Mouse (Mus musculus): ENCODE data around the gene Gm9945. TPM values are rescaled to one million over a fixed set of nuclear protein-coding genes. Genes with fewer than 3 reads are reported as not detected.

The Gm9945 gene
- total RNA-seq, 1 experiment from 2014 or later = not detected

GRCm38 (mm10) chr11:53457372-53457954, 22.5 kb upstream of the Gm9945 start:
- ATAC-seq (ENCODE audit: extremely low read depth, insufficient number of reproducible peaks, low FRiP score, poor library complexity, severe bottlenecking) = no peak

GRCm38 (mm10) chr11:53458996-53459395, 21.0 kb upstream of the Gm9945 start:
- no peak for ATAC-seq (ENCODE audit: extremely low read depth, insufficient number of reproducible peaks, low FRiP score, poor library complexity, severe bottlenecking)

GRCm38 (mm10) chr11:53460192-53460591, 19.8 kb upstream of the Gm9945 start:
- no peak for ATAC-seq (ENCODE audit: extremely low read depth, insufficient number of reproducible peaks, low FRiP score, poor library complexity, severe bottlenecking)

DNA sequence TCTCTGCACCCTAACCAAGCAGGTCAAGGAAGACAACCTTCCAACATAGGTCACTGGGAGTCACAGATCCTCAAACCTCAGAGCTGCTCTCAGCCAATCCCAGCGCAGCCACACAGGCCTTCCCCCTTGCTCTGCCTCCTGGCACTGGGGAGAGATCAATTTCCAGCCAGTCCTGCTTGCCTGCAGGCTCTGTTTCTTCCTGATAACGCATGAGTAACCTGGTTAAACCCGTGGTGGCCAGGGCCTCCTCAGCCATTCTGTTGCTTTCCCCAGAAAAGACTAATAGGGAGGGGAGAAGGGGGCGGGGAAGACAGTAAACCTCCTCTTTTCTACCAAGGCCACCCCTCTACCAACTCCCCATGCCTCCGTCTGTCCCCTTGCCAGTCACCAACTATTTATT, 18.2 kb upstream of the Gm9945 start:
- no peak for ATAC-seq (ENCODE audit: extremely low read depth, insufficient number of reproducible peaks, low FRiP score, poor library complexity, severe bottlenecking)

DNA sequence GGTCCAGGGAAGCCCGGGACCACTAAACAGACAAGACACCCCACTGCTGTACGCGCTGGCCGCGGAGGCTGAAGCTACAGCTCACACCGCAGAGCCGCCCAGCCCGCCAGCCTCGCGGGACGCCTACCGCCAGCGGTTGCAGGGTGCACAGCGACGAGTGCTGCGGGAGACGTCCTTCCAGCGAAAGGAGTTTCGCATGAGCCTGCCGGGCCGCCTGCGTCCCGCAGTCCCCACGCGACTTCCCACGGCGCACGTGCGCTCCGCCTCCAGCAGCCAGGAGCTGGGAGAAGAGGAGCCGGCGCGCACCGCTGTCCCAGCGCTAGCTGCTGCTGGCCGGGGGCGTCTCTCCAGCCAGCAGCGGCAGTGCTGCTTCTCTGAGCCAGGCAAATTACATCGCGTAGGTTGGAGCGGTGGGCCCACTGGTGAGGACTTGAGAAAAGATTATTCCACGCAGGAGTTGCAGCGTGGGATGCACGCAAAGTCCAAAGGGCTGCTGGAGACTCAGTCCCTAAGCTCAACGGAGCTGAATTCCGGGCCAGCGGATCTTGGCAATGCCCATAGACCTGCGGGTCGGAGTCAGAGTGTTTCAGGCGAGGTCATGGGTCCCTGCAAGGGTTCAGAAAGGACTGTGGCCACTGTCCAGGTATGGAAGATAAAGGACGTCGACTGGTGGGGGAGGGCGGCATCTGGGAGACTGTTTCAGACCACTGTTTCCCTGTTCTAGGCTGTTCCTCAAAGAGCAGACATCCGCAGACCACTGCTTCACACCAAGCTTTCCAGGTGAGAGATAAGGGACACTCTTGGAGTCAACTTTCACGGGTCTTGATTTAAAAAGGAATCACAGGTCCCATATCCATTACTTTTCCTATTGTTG, 16.2 kb upstream of the Gm9945 start:
- no peak for ATAC-seq (ENCODE audit: extremely low read depth, insufficient number of reproducible peaks, low FRiP score, poor library complexity, severe bottlenecking)

DNA sequence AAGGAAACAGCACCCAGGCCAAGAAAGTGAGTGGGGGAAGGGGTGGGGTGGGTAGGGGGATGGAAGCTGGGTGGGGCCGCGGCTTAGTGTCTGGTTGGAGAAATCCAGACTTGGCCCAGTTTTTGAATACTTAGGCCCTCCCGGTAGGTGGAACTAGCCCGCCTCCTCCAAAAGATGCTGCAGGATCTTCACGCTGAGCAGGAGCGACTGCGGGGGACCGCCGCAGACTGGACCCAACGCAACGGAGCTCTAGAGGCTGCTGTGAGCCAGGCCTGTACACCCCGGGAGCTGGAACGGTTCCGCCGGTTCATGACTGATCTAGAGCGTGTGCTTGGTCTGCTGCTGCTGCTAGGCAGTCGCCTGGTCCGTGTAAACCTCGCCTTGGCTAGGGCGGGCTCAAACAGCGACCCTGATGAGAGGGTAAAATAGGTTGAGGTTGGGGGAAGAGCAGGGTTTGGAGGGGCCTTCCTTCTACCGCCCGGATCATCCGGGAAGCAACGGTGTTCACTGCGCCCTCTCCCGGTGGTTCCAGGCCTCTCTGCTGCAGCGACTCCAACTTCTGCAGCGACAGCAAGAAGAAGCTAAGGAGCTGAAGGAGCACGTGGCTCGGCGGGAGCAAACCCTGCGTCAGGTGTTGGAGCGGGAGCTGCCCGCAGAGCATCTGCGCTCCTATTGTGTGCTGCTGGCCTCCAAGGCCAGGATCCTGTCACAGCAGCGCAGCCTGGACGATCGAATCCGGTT, 13.6 kb upstream of the Gm9945 start:
- no peak for ATAC-seq (ENCODE audit: extremely low read depth, insufficient number of reproducible peaks, low FRiP score, poor library complexity, severe bottlenecking)

- ATAC-seq (ENCODE audit: extremely low read depth, insufficient number of reproducible peaks, low FRiP score, poor library complexity, severe bottlenecking) = no peak
Observed at GRCm38 (mm10) chr11:53469294-53469967, 10.5 kb upstream of the Gm9945 start.

DNA sequence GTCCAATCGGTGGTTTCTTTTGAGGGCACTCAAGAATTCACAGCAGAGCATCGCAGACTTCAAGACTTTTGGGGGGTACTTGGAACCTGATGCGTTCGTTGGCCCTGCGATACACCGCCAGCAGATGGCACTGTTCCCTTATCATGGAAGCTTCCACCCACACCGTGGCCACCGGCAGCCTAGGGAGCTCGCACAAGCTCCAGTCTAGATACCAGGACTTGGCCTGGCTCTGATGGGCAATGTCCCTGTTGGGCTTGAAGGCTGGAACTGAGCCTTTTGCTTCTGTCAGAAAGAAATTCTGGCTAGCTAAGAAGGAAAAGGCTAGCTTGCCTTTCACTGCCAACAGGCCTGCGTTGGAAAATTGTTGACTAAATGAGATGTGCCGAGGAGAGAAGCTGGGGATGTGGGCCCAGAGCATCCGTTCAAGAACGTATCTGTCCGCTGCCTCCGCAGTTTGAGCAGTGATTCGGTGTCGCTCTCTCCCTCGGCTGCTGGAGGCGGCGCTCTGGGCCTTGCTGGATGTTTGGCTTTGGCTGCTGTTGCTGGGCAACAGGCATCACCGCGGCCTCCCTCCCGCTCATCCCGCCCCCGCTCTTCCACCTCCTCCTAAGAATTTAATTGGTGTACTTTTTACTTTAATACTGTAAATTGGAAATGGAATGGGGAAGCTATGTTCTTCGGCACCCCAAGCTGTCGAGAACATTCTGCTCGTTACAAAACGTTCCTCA, 9.8 kb upstream of the Gm9945 start, which contains the start of gene Gm9837:
TSS of gene Gm9837 (minus strand) at position 512 of the 728 bp plus-strand sequence.
- ATAC-seq (ENCODE audit: extremely low read depth, insufficient number of reproducible peaks, low FRiP score, poor library complexity, severe bottlenecking) = peak; percentile 62; the same call in 1 of the 2 replicates

GRCm38 (mm10) chr11:53472709-53473108, 7.3 kb upstream of the Gm9945 start:
- ATAC-seq (ENCODE audit: extremely low read depth, insufficient number of reproducible peaks, low FRiP score, poor library complexity, severe bottlenecking) = no peak

DNA sequence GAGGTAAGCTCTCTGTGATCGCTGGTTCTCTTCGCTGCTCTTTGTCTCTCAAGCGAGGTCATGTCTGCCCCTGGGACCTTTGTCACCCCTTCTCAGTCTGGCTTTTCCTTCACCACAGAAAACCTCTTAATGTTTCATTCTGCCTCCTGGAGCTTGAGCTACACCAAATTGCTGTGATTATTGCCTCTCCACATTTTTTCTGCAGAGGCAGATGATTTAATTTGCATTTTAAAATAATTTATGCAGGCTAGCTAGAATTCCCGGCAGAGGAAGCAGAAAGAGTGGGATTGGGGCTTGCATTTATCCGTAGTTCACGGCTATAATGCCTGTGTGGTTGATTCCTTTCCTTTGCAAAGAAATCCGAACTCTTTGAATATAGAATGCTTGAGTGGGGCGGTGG, 4.3 kb upstream of the Gm9945 start:
- ATAC-seq (ENCODE audit: extremely low read depth, insufficient number of reproducible peaks, low FRiP score, poor library complexity, severe bottlenecking) = no peak

DNA sequence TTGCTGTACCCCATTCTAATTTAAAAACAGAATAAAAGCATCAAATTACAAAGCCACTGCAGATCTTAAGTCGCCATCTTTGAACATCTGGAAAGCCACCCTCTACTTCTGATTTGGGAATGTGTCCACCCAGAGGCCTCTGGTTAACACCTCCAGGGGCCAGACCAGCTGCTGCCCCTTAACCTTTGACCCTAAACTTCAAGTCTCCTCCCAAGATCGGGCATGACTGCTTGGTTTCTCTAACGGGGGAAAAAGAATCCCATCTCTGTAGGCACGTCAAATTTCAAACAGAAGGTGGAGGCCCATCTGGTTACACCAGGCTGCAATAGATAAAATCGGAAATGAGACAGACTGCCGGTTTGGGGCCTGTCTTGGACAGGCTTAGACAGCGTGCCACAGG, 2.1 kb upstream of the Gm9945 start:
- no peak for ATAC-seq (ENCODE audit: extremely low read depth, insufficient number of reproducible peaks, low FRiP score, poor library complexity, severe bottlenecking)

DNA sequence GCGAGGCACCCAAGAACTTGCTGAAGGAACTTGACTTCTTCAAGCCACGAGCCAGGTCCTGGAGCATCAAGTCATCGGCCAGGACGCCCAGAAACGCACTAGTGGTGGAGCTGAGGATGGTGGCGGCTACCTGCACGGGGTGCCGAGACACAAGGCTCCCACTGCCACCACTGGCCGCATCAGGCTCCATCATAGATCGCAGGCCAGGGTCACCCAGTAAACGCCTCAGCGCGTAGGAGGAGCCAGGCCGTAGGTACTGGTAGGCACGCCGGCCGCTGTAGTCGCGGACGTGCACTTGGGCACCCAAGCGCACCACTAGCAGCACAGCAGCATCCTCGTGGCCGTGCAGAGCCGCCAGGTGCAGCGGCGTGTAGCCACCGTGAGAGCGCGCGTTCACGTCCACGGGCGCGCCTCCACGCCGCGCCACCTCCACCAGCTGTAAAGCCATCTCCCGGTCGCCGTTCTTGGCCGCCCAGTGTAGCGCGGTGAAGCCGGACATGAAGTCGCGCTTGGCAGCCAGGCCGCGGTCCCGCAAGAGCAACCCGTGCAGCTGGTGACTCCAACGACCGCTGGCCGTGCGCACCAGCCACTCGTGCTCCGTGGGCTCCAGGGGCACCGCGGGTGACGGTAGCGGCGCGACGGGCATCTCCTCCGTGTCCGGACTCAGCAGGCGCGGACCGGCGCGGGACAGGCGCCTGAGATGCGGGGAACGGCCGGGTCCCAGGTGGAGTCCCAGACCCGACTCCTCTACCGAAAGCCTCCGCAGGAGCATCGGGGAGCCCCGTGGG, 1.4 kb upstream of the Gm9945 start:
- no peak for ATAC-seq (ENCODE audit: extremely low read depth, insufficient number of reproducible peaks, low FRiP score, poor library complexity, severe bottlenecking)

GRCm38 (mm10) chr11:53479171-53479782, 689 bp upstream of the Gm9945 start:
- ATAC-seq (ENCODE audit: extremely low read depth, insufficient number of reproducible peaks, low FRiP score, poor library complexity, severe bottlenecking) = no peak

- ATAC-seq (ENCODE audit: extremely low read depth, insufficient number of reproducible peaks, low FRiP score, poor library complexity, severe bottlenecking) = no peak
Observed at GRCm38 (mm10) chr11:53481088-53481730, 1.2 kb downstream of the Gm9945 start.

DNA sequence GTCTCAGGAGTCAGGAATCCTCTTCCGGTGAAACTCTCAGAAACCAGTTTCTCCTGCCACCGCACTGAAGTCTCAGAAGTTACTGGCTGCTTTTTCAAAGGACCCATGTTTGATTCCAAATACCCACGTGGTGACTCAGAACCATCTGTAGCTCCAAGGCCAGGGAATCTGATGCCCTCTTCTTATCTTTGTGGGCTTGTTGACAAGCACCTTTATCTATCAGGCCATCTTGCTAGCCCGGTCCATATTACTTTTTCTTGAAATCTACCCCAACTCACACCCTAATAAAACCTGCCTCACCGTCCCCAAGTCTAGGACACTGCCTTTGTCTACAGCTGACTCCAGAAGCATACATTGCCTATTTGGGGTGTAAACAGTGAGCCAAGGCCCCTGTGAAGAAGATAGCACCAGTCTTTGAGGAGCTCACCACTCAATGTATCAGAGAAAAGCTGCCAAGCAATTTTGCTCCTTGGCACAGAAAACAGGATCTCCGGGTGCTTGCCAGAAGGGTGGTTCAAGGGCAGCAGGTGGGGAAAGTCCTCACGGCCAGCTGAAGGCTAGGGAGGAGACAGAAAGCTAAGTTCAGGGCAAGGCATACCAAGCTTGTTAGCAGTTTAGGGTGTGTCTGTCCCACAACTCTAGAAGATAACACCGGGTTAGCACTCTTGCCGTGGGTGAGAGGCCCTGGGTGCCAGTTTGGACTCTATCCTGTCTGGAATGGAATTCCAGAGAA, 3.4 kb downstream of the Gm9945 start:
- no peak for ATAC-seq (ENCODE audit: extremely low read depth, insufficient number of reproducible peaks, low FRiP score, poor library complexity, severe bottlenecking)

DNA sequence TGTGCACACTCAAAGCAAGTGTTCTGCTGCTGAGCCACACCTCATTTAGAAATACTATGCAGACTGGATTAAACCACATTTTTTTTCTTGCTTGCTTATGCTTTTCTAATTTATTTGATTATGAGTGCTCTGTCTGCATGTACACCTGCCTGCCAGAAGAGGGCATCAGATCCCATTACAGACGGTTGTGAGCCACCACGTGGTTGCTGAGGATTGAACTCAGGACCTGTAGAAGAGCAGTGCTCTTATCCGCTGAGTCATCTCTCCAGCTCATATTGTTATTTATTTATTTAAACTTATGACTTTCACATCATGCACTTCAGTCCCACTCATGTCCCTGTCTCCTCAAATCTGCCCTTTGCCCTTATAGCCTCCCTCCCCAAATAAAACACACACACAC, 5.8 kb downstream of the Gm9945 start:
- ATAC-seq (ENCODE audit: extremely low read depth, insufficient number of reproducible peaks, low FRiP score, poor library complexity, severe bottlenecking) = no peak
